Mouse (Mus musculus) spleen, embryonic (tissue): ENCODE data around the gene Nek5.

ENCODE experiments used
- CTCF ChIA-PET: fragments of 350-600 bp; sonication (Branson Sonifier 250); formaldehyde crosslinking; loops from one replicate; lab custom pipeline; 2022; lab: Charles Lee

Nek5 gene

DNA sequence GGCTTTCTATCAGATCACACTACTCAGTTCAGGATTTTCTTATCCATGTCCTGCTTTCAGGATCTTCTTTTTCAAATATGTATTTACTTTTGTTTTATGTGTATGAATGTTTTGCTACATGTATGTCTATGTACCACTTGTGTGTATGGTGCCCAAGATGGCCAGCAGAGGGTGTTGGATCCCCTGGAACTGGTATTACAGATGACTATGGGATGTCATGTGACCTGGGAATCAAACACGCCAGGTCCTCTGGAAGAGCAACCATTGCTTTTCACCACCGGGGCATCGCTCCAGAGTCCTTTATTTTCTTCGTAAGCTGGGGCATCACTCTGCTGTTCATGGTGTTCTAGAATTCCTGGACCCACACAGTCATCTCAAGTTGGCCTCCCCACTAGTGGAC, 35.6 kb downstream of the Nek5 start:
- CTCF ChIA-PET = no interaction called here

GRCm38 (mm10) chr8:22079313-22080007, 45.4 kb downstream of the Nek5 start:
- CTCF ChIA-PET = no interaction called here

- CTCF ChIA-PET = no interaction called here
Measured at GRCm38 (mm10) chr8:22061126-22061525, 63.7 kb downstream of the Nek5 start.

DNA sequence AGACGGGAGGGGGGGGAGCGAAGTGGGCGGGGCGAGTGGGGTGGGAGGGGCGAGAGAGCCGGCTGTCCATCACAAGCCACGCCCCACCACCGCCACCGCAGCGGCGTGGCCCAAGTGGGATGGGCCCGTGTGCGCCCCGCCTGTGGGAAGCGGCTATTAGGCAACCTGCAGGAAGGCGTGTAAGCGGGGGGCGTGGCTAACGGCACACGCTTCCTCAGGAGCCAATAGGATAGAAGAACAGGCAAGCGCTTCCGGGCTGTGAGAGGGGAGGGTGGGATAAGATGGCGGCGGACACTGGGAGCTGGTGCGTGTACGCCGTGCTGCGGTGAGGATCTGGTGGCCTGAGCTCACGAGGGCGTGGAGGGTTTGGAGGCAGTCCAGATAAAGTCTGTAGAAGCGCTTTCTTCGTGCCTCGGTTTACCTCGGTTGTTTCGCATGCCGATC, 64.4 kb downstream of the Nek5 start, which contains the start of gene Alg11:
Gene Alg11 (plus strand): TSS at position 276 of the 444 bp plus-strand sequence.
- CTCF ChIA-PET = no interaction called here

DNA sequence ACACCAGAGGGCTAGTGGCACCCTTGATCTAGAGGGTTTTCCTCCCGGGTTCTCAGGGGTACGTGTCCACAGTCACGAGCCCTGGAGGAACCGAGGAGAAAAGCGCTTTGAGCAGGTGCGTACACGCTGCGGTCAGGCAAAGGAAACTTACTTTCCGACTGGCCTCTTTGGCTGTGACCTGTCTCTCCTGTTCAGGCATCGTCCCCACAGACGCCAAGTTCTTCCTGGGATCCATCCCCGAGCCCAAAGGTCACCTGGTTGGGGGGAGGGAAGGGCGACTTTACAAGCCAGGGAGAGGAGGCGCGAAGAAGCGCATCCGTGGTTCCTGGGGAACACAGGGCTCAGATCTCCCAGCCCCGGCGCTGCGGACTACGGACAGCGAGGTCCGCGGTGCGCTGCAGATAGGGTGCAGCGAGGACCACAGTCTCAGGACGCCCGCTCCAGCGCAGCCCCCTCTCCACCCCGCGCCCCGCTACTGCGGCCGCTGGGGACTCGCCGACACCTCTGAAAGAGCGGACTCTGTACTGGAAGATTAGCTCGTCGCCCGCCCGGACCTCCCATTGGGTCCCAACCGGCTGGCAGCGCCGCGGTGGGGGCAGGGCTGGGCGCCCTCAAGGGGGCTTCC, 64.9 kb downstream of the Nek5 start, which contains the start of gene Atp7b:
Gene Atp7b (minus strand): TSS at position 485 of the 625 bp plus-strand sequence.
- CTCF ChIA-PET = no interaction called here

- CTCF ChIA-PET = no interaction called here
Measured at GRCm38 (mm10) chr8:22059153-22059738, 65.6 kb downstream of the Nek5 start.

DNA sequence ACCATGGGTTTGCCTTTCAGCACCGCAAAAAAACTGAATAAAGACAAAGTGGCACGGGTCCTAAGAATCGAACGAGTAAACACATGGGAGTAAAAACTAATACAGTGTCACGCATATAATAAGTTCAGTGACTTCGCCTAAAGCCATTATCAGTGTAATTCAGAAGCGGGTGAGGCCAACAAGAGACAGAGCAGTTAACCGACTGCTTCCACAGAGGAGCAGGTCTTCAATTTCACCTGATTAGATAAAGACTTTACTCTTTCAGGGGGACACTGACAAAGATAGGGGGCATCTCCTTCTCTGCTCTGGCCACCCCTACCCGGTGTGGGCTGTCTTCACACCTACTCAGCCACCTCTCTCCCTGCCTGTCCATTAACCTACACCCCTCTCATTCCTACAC, 66.5 kb downstream of the Nek5 start:
- CTCF ChIA-PET = interaction anchor here (0.7 kb wide), 1 partner anchor 9 kb away, joined by 4 read pairs; no protein-coding TSS in a partner anchor

DNA sequence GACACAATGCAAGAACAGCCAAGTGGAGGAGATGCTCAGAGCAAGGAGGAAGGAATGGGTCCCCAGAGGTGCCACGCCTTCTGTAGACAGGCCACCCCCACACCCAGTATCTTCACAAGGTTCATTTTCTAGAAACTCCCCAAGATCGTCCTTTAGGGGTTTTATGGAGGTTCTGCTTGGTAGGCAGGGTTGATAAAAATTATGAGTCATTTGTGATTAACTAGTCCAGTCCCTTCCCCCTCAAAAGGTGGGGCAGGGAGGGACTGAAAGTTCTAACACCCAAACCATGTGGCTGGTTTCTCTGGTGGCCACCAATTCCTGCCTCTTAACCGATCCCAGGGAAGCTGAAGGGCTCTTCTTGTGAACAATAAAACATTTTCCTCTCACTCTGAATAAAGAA, 68.0 kb downstream of the Nek5 start:
- CTCF ChIA-PET = no interaction called here

DNA sequence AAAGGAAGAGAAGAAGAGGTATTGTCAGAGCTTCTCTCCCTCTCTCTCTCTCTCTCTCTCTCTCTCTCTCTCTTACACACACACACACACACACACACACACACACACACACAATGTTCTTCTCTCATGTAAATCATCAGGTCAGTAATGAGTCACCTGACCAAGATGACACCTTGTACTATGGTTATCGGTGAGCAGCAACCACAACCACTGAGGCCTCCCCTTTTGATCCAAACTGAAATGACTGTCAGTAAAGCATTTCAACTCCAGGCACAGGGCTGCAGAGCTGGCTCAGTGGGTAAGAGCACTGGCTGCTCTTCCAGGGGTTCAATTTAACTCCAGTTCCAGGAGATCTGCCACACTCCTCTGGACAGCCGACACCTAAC, 69.4 kb downstream of the Nek5 start:
- CTCF ChIA-PET = no interaction called here

DNA sequence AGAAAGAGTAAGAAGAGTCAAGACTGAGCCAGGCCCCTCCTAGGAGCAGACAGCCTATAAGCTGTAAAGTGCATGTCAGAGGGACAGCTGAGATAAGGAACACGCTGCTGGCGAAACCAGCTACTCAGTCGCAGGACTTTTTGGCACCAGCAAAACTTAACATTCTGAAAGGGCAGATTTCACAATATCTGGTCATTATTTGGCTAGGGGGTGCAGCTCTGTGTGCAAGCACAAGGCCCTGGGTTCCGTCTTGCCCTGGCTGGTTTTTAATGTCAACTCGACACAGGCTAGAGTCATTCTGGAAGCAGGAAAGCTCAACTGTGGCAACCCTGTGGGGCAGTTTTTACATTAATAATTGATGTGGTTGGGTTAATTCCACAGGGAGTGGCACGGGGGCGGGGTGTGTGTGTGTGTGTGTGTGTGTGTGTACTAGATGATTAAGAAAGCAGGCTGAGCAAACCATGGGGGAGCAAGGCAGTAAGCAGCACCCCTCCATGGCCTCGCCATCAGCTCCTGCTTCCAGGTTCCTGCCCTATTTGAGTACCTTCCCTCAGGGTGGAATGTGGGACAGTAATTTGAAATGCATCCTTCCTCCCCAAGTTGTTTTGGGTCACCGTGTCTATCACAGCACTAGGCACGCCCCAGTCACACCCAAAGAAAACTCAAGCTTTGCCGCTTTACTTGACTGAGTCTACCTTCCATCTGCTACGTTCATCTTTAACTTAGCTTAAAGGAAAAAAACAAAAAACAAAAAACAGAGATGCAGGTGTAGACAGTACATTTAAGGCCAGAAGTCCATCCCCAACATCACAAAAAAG, 70.0 kb downstream of the Nek5 start:
- CTCF ChIA-PET = no interaction called here

GRCm38 (mm10) chr8:22047699-22048464, 77.0 kb downstream of the Nek5 start:
- CTCF ChIA-PET = no interaction called here

- CTCF ChIA-PET = no interaction called here
Measured at GRCm38 (mm10) chr8:22043706-22044105, 81.1 kb downstream of the Nek5 start.

DNA sequence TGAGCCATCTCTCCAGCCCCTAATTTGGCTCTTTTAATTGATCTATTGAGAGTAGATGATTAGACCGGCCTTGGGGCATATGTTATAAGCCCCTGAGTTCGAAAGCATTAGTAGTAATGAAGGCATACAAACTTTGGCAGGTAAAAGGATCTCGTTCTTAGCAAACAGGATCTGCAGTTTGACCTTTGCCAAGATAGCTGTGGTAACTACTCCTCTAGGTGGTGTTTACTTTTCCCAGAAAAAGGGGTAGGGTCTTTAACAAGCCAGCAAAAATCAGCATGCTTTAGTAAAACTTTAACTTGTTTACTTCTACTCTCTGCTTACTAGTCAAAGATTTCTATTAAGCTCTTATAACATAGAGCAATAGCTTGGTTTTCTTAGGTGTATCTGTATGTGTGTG, 82.3 kb downstream of the Nek5 start:
- CTCF ChIA-PET = no interaction called here

- CTCF ChIA-PET = no interaction called here
Measured at GRCm38 (mm10) chr8:22040153-22040509, 84.7 kb downstream of the Nek5 start.

- CTCF ChIA-PET = no interaction called here
Measured at GRCm38 (mm10) chr8:22039468-22040152, 85.2 kb downstream of the Nek5 start.

DNA sequence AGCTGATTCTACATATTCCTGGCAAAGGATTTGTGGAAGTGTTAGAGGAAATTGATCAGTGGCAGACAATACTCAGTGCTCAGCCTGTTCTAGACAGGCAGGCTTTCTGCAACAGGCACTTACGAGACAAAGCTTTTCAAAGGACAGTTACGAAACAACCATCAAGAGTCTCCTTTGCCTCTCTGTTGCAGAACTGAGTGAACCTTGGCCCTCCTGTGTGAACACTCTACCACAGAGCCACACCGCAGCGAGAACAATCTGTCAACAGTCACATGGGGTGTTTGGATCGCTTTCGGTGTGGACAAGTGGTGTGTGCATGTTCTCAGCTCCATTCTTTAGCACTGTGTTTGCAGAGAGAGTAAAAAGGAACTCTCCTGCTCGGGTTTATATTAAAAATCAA, 87.8 kb downstream of the Nek5 start:
- CTCF ChIA-PET = no interaction called here

- CTCF ChIA-PET = no interaction called here
Measured at GRCm38 (mm10) chr8:22036137-22036536, 88.7 kb downstream of the Nek5 start.

DNA sequence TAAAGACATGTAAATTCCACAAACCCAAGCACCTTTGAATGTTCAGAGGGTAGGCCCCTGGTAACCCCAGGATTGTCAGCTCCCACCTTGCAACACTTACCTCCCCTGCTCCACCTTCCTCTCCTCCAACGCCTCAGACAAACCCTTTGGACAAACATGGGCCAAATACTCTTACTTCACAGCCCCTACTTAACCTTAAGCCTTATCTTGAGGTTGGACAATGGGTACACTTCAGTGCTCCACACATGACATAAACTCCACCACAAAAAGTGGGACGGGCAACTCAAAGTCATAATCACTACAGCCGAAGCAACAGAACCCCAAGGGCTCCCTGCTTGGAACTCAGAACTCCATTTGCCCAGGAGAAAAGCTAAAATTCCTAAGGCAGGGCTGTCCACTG, 93.9 kb downstream of the Nek5 start:
- CTCF ChIA-PET = no interaction called here

- CTCF ChIA-PET = interaction anchor here (0.7 kb wide), 1 partner anchor 34 kb away, joined by 3 read pairs; no protein-coding TSS in a partner anchor
Measured at GRCm38 (mm10) chr8:22028973-22029372, 95.9 kb downstream of the Nek5 start.

DNA sequence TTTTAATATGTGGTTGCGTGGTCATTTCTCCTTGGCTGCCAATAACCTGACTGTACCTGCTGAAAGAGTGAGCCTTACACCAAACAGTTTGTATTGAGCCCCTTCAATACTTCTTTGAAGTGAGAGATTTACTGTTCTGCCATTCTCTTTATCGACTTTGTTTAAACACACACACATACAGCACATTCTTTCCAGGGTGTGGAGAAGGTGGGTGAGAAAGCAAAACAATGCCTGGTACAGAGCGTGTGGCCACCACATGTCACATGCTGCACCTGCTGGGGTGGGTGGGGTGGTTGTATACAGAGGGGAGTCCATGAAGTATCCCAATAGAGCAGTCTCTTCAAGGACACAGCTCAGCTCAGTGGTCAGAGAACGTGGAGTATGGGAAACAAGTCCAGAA, 99.6 kb downstream of the Nek5 start:
- CTCF ChIA-PET = no interaction called here
